Mouse (Mus musculus) urinary bladder, adult 18-20 months (tissue): ENCODE data around the gene Gm21983.

Experiments
- DNase-seq, 2 experiments: peaks; one replicate each; pipeline ENCODE4 v3.0.0; 2022; ENCODE audit warnings: low spot score in 2 of 2, mixed read lengths in 2 of 2

The Gm21983 gene

DNA sequence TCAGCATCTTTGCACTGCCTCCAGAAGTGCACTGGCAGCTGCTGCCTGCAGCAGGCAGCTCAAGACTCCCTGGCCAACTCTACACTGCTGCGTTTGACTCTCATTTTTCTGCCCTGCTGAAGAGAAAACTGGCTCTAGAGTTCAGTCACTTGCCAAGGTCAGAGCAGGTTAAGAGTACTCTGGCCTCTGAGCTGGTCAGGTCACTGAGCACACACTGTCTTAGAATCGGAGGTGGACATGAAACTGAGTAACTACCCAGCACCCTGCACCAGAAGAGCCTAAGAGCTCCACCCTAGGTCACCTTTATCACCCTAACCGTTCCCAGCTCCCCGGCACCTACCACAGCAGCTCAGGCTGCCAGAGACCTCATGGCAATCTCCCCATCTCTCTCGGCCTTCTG, 5.1 kb upstream of the Gm21983 start:
- DNase-seq = no peak

- no peak for DNase-seq
Measured at GRCm38 (mm10) chr7:27184964-27185363, 4.1 kb upstream of the Gm21983 start.

- no peak for DNase-seq
Measured at GRCm38 (mm10) chr7:27182498-27182897, 1.6 kb upstream of the Gm21983 start.

DNA sequence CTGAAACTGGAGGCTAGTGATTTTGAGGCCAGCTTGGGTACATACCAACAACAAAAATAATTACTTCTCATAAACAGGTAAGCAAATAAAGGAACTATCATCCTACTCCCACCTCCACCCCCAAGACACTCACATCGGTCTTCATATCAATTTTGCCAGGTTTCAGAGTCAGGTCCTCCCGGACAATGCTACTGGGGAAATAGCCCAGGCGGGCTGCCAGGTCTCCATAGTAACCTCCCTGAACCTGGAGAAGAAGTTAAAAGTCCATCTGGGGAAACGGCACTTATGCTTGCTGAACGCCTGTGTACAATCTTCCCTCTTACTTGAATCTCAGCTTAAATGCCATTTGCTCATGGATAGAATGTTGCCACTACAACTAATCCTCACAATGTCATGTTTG, 850 bp downstream of the Gm21983 start:
- DNase-seq = no peak

DNA sequence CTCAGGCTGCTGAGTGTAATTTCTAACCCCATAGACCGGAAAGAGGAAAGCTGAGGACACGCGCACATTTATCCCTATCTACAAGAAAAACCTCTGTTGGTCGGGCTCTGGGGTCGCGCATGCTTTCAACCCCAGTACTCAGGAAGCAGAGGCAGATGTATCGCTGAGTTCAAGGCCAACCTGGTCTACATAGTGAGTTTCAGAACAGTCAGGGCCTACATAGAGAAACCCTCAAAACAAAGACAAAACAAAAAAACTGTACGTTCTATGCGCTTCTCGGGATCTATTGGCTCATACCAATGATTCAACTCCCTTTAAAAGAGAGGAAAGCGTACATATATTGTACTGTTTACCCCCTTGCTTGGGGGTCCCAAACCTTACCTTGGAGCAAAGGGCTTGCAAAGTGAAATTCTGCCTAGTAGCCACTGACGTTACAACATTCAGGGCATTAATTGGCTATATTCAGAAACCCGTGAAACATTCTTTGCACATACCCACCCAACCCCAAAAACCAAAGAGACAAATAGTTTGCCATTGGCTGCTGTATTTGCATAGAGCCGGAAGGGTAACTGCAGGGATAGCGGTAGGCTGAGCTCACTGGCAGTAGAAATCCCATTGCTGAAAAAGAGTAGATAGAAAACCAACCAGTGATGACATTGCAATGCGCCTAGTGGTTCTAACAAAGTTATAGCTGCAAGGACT, 1.5 kb downstream of the Gm21983 start:
- DNase-seq = no peak

DNA sequence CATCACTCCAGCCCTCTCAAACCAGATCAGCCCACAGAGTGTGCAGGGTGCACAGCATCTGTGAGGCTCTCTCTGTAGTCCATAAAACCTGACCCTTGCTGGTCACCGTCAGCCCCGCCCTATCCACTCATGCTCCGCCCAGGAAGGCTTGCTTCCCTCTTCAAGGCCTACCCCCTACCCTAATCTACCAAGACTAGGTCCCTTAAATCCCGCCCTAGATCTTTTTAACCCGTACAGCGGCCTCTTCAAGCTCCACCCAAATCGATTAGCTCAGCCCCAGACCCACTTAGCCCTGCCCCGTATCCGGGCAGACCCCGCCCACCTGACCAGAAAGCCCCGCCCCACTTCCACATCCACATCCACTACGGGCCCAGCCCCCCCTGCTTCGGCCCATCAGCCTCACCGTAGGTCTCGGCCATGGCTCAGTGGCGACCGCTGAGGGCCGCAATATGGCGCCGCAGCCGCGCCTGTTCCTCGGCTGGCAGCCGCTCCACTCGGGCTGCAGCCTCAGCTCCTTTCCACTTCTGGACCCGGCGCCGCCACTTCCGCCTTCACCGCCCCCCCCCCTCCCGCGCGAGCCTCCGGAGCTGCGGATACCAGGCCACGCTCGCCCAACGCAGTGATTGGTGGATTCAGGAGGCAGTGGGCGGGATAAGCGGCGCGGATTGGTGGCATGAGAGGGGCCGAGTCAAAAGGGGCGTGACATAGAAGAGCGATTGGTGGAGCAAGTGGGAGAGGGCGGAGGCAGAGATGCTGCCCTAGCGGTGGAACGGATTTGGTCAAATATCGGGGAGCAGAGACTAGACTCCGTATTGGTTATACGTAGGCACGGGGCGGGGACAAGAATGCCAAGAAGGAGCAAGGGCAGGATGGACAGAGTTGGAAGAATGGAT, 2.3 kb downstream of the Gm21983 start, which contains the start of gene Rab4b:
TSS of gene Rab4b (minus strand) at position 573 of the 893 bp plus-strand sequence.
- DNase-seq = peak; percentile 96 to 99

GRCm38 (mm10) chr7:27177942-27178323, 3.0 kb downstream of the Gm21983 start:
- DNase-seq = no peak

DNA sequence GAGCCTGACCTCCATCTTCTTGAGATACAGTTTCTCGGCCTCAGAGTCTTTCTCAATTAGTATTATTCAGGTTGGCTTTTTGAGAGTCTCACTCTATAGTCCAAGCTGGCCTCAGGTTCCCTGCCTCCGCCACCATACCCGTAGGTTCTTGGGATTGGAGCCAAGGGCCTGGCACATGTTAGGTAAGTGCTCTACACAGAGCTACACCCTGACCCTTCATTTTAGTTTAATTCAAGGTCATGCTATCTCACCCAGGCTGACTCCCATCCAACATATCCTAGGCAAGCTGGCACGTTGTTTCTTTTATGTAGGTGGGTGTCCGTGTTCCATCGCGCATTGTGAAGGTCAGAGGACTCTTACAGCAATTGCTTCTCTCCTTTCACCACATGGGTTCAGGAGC, 6.0 kb downstream of the Gm21983 start:
- DNase-seq = no peak

DNA sequence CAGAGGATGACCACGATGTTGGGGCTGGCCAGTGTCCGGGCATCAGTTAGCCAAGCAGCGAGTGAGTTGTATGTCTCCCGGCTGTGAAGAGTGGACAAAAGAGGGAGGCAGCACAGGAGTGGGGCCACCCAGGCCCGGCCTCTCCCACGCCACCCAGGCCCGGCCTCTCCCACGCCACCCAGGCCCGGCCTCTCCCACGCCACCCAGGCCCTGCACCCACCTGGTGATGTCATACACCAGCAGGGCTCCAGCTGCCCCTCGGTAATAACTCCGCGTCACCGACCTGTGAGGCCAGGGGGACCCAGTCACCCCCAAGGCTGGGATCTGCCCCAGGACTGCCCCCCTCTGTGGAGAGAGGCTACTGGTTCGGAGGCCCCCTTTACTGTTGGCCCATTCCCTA, 6.4 kb downstream of the Gm21983 start:
- no peak for DNase-seq

DNA sequence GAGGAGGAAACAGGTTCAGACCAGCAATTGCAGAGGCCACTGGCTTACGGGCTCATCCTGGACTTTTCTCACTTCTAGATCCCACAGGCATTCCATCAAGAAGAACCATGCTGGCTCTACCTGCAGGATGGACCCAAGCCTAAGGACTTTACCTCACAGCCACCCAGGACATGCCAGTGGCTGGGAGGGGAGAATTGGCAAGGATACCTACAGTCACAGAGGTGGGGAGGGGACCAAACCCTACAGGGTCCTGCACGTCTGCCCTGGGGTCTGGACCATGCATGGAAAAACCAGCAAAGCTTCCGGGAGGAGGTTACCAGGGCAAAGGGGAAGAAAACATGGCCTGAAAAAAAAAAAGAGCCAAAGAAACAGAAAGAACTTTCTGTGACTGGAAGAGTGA, 9.9 kb downstream of the Gm21983 start:
- DNase-seq = no peak

- no peak for DNase-seq
Measured at GRCm38 (mm10) chr7:27168371-27168770, 12.5 kb downstream of the Gm21983 start.

DNA sequence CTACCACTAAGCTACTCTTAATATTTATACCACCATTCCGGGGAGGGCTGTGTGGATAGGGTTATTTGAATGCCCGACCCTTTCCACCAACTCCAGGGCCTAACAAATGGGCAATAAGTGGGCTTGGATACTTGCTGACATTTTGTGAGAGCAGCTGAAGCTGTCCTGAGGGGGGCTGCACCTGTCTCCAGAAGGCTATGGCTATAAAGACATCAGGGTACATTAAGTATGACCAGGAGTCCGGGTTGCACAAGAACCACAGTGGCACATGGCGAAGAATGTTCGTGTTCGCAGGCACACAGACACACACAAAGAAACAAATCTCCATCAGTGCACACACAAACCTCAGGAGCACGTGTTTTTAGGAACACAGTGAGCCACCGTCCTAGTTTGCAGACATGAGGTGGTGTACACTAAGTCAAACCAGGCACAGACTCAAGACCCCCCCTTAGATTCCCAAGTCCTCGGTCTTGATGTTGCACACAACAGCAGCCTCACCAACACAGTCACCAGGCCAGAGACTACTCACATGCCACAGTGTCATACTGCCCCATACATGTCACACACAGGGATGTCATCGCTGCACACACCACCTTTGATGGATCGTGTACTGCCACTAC, 13.3 kb downstream of the Gm21983 start:
- no peak for DNase-seq

GRCm38 (mm10) chr7:27166614-27167474, 14.0 kb downstream of the Gm21983 start, which contains the start of gene Egln2:
Gene Egln2 (minus strand): TSS chr7:27166802.
- DNase-seq = peak; percentile 88 to 92

DNA sequence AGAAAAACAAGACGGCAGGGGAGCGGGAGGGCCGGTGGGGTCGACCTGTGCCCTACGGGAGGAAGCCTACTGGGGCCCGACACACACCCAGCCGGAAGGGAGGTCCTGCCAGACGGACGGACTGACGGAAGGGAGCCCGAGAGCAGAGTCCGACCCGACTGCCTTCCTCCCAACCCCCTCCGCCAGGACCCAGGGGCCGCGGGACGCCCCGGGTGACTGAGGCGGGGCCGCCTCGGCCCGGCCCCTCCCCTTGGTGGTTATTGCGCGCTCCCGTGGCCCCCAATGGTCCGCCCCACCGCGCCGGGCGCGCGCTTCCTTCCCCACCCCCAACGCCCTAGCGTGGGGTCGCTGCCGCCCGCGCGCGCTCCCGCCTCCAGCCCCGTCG, 14.7 kb downstream of the Gm21983 start:
- DNase-seq = peak; percentile 77 to 80

- DNase-seq = no peak
Measured at GRCm38 (mm10) chr7:27165696-27166095, 15.2 kb downstream of the Gm21983 start.

- no peak for DNase-seq
Measured at GRCm38 (mm10) chr7:27165007-27165655, 15.8 kb downstream of the Gm21983 start.

GRCm38 (mm10) chr7:27164112-27164947, 16.6 kb downstream of the Gm21983 start:
- DNase-seq = no peak

DNA sequence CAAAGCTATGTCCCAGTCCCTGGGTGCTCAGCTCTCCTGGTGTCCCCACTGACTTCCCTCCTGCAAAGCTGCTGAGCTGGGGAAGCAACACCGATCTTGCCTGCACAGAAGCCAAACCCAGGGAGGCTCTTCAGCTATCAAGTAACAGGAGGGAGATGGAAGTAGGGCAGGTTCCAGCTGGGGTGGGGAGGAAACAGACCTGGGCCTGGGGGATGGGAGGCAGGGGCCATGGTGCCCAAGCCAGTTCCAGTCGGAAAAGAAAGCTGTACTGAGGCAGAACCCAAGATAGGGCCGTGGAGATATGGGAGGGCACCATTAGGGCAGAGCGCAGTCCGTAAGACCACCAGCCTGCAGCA, 17.5 kb downstream of the Gm21983 start:
- DNase-seq = no peak

DNA sequence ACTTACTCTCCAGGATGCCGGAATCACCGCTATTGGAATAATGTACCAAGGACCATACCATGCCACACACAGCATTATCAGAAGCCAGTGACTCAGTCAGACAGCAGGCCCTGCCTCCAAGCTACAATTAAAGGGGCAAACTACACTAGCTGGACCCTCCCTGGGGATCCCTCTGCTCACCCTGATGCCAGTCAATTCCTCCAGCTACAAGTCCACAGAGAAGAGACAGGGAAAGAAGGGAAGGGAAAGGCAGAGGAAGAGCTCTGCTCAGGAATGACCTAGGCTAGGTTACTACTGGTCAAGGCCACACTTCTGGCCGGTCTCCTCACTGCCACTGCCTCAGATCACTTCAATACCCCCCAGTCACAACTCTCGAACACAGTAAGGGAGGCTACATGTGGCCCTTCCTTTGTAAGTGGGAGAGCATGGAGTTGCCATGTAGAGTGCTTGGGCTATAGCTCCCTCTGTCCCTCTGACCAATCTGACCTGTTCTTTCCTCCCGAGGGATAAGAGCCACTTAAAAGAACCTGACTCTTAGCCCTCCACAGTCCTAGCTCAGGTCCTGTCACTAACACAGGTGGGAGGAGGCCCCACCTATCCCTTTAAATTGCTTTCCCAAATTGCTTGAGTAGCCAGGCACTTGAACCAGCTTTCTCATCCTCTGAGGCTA, 18.0 kb downstream of the Gm21983 start:
- DNase-seq = no peak

- no peak for DNase-seq
Measured at GRCm38 (mm10) chr7:27161744-27162143, 19.1 kb downstream of the Gm21983 start.
